Mouse (Mus musculus) E14TG2a.4 (cell line): ENCODE results near the gene Prom1.
"Not testable (repeated sequence)": the region's sequence is repeated elsewhere in the genome, so short reads cannot be mapped to it uniquely, and the experiment has no call there.

Source experiments
- H3K27me3 ChIP-seq: 2 replicates; pipeline ENCODE4 v1.6.1; 2014; ENCODE audit warnings: low read length, control low read depth; ENCODE audit not compliant: insufficient read depth
- H3K36me3 ChIP-seq: 2 replicates; pipeline ENCODE4 v1.6.1; 2014; ENCODE audit warnings: low read length, control low read depth; ENCODE audit not compliant: insufficient read depth
- H3K4me1 ChIP-seq: replicated peaks from 2 replicates; pipeline ENCODE4 v1.6.1; 2014; ENCODE audit warnings: low read depth, low read length, control low read depth
- H3K4me3 ChIP-seq: replicated peaks from 2 replicates; pipeline ENCODE4 v1.5.1; 2014; ENCODE audit warnings: mild to moderate bottlenecking, low read length
- H3K9me3 ChIP-seq: 2 replicates; pipeline ENCODE4 v1.6.1; 2014; ENCODE audit warnings: low read length, control low read depth
- CTCF ChIP-seq: conservative IDR thresholded peaks from 2 replicates; pipeline ENCODE4 v1.5.1; 2014; ENCODE audit warnings: low read length
- NANOG ChIP-seq: IDR thresholded peaks from 2 replicates; pipeline ENCODE4 v1.6.1; 2014; ENCODE audit warnings: borderline replicate concordance, low read length, mixed read lengths
- POU5F1 ChIP-seq: IDR thresholded peaks from 2 replicates; pipeline ENCODE4 v1.6.1; 2014; ENCODE audit warnings: low read length, borderline replicate concordance

Gene Prom1

DNA sequence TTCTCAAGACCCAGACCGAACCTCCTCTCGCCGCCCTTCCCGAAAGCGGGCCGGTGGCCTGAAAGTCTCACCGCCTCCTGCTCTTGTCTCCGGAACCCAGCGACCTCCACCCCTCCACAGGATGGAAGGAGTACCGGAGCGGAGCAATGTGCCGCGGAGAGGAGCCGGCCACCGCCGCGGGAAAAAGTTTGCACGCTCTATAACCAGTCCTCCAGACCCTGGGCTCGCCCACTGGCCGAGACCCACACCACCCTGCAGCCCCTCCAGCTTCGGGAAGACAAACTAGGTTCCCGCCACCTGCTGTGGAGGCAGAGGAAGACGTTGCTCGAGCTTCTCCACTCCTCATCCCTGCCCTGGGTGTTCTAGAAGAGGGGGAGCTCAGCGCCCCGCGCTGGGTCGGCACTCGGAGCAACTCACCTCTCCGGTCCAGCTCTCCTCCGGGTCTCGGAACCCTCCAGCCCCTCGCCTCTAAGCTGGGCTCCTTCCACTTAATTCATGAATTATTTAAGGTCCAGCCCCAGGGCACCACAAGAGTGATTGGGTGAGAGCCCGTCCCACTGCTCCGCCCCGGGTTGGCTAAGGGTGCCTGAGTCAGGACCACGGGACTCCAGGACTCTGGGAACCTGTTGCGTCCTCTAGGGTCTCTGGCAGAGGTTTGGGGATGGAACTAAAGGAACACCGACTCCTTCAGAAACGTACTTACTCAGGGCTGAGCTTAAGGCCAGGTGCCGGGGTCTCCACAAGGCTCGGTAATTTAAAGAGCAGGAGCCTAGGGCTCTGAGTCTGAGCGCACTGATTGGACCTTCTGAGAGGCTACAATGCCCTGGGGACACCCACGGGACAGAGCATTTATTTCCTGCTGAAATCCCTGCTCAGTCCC is at the start of gene Prom1:
Prom1 (minus strand) TSS at position 802 of the 880 bp plus-strand sequence.
- H3K27me3 ChIP-seq = peaks cover 65% of the 10 kb centered on the region
- H3K4me3 ChIP-seq = peak within 1 kb of the TSS; percentile 80
- no peak for TF ChIP-seq POU5F1
- TF ChIP-seq NANOG = no peak
- TF ChIP-seq CTCF = no peak
- peaks cover 17% of the 10 kb centered on the region for H3K4me1 ChIP-seq
- no peaks in the 10 kb centered on the region for H3K9me3 ChIP-seq
- H3K36me3 ChIP-seq = no peaks in the 10 kb centered on the region

- Histone ChIP-seq H3K36me3 (no peaks in the 10 kb centered on the region), H3K4me1 (peaks cover 43% of the 10 kb centered on the region), H3K4me3 (no peak overlapping the region), H3K27me3 (peaks cover 9% of the 10 kb centered on the region; the same call in 1 of the 2 replicates), H3K9me3 (peaks cover 30% of the 10 kb centered on the region)
- no peak for TF ChIP-seq POU5F1
- TF ChIP-seq CTCF = no peak
- TF ChIP-seq NANOG = no peak
These were observed 45.9 kb upstream of the Prom1 start for GRCm38 (mm10) chr5:44147732-44148131.

DNA sequence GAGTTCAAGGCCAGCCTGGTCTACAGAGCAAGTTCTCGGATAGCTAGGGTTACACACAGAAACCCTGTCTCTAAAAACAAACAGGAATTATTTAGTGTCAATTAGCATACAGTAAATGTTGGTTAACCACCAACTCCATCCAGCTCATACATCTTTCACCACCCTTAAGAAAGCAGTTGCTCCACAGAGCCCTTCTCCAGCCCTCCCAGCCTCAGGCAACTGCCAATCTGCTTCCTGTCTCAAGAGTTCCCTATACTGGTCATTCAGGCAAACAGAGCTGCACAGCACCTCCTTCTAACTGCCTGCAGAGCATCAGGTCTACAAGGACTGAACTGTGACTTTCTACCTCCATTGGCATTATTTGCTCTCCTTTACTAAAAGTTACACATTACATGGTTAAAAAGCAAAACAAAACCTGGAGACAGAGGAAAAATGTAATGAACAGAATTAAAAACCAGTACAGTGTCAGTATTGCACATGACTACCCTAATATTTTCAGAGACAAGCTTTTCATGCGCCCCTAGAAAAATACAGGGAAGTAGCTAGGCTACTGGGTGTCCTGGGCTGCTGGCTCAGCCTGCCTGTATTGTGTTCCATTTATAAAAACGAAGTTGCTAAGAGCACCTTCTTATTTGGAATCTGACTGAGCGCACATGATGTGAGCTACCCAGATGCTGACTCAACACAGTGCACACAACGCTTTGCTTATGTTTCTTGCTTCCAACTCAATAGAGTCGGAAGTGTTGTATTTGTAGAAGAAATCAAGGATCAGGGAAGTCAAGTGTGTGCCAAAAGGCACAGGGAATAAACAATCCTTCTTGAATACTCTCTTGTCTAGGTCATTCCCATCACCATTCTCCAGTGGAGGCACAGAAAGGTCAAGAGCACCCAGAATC is 44.9 kb upstream of the Prom1 start:
- H3K36me3 ChIP-seq = no peaks in the 10 kb centered on the region
- peaks cover 9% of the 10 kb centered on the region; the same call in 1 of the 2 replicates for H3K27me3 ChIP-seq
- TF ChIP-seq CTCF = no peak
- H3K4me3 ChIP-seq = no peak overlapping the region
- H3K9me3 ChIP-seq = peaks cover 27% of the 10 kb centered on the region
- H3K4me1 ChIP-seq = peaks cover 43% of the 10 kb centered on the region

DNA sequence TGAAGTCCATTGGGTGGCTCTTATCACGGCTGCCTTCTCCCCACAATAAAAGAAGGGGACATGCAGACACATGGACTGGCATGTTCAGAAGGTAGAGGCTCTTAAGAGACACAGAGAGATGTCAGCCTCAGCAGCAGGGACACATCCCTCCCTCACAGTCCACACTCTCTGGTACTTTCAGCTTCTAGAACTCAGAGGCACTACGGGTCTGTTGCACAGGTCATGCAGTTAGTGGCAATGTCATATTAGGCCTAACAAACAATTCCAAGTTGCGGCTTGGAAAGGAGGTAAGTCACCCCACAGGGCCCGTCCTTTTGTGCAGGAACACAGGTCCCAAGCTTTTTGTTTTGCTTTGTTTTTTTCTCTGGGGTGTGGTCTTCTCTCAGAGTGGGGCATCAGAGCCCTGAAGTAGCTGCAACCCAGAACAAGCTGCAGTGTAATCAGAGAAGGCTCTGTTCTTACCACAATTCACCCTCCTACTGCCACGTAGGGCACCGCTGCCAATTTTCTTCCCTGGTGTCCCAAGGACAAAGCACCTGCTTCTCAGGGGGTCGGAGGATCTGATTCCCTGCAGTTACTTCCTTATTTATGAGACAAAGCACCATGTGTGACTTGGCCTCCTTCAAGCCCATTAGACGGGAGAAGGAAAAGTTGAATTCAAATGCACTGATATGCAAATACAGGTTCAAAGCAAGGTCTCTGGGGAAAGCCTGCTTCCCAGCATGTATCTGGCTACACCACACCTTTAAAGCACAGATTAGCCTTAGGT is 41.8 kb upstream of the Prom1 start:
- TF ChIP-seq NANOG = no peak
- TF ChIP-seq CTCF = no peak
- TF ChIP-seq POU5F1 = no peak; the same call in 1 of the 2 replicates
- peaks cover 43% of the 10 kb centered on the region for H3K4me1 ChIP-seq
- no peaks in the 10 kb centered on the region for H3K36me3 ChIP-seq
- 0 out of 2 replicates have a peak overlapping the region, but pooled peaks have one; percentile 2 for H3K4me3 ChIP-seq
- peaks cover 3% of the 10 kb centered on the region; the same call in 1 of the 2 replicates for H3K9me3 ChIP-seq
- peaks cover 9% of the 10 kb centered on the region; the same call in 1 of the 2 replicates for H3K27me3 ChIP-seq

GRCm38 (mm10) chr5:44127487-44127886 is 25.7 kb upstream of the Prom1 start:
- Histone ChIP-seq H3K36me3 (no peaks in the 10 kb centered on the region), H3K9me3 (peaks cover 20% of the 10 kb centered on the region), H3K4me3 (no peak overlapping the region), H3K27me3 (peaks cover 19% of the 10 kb centered on the region), H3K4me1 (peaks cover 24% of the 10 kb centered on the region)
- no peak for TF ChIP-seq NANOG
- TF ChIP-seq POU5F1 = no peak
- no peak for TF ChIP-seq CTCF

DNA sequence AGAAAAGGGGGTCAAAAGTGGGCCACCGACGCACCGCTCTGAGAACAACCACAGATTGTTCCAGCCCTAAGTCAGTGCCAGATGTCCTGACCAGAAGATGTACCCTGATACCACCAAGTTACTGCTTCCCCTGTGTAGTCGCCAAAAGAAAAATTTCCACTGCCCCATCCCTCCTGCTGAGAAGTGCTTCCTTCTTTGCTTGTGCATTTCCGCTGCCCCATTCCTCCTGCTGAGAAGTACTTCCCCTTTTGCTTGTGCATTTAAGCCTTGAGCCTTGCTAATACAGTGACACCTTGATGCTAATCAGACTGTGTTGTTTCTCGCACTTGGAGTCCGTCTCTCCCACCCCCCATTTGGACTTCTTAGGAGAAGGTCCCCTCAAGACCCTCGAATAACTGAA is 24.7 kb upstream of the Prom1 start:
- Histone ChIP-seq H3K27me3 (peaks cover 21% of the 10 kb centered on the region), H3K9me3 (peaks cover 20% of the 10 kb centered on the region), H3K4me1 (peaks cover 17% of the 10 kb centered on the region)
- TF ChIP-seq NANOG = peak; percentile 55; the same call in 1 of the 2 replicates
- not testable (repeated sequence) for H3K4me3 ChIP-seq, H3K36me3 ChIP-seq

- Histone ChIP-seq H3K27me3 (peaks cover 16% of the 10 kb centered on the region), H3K36me3 (no peaks in the 10 kb centered on the region), H3K4me3 (no peak overlapping the region), H3K9me3 (peaks cover 5% of the 10 kb centered on the region; the same call in 1 of the 2 replicates), H3K4me1 (no peaks in the 10 kb centered on the region)
- TF ChIP-seq CTCF = no peak
- TF ChIP-seq NANOG = no peak
- no peak for TF ChIP-seq POU5F1
These were observed 19.6 kb upstream of the Prom1 start for GRCm38 (mm10) chr5:44121390-44121789.

GRCm38 (mm10) chr5:44113138-44113537 is 11.3 kb upstream of the Prom1 start:
- H3K36me3 ChIP-seq = no peaks in the 10 kb centered on the region
- no peaks in the 10 kb centered on the region for H3K9me3 ChIP-seq
- H3K4me3 ChIP-seq = no peak overlapping the region
- TF ChIP-seq POU5F1 (no peak), NANOG (no peak), CTCF (no peak)
- no peaks in the 10 kb centered on the region for H3K4me1 ChIP-seq
- H3K27me3 ChIP-seq = peaks cover 10% of the 10 kb centered on the region; the same call in 1 of the 2 replicates
